Mouse (Mus musculus) lung, postnatal 10 days (tissue): ENCODE measurements at regions not wholly inside any gene's neighbourhood (a gene's known extent, or its start where the extent isn't known, plus 50 kb on each side); places are given as distances from the start of the nearest gene placed in this dataset.

Experiments
- DNase-seq: peaks from one replicate; pipeline ENCODE4 v3.0.0; 2021

- no peak for DNase-seq
Measured at GRCm38 (mm10) chr17:72782775-72783174, 53.5 kb upstream of the Ypel5 start.

- peak; percentile 71 for DNase-seq
Measured at GRCm38 (mm10) chr17:72781786-72782185, 54.5 kb upstream of the Ypel5 start.

GRCm38 (mm10) chr17:72768266-72768665, 68.0 kb upstream of the Ypel5 start:
- peak; percentile 9 for DNase-seq

- DNase-seq, result no peak
Measured at GRCm38 (mm10) chr17:72760937-72761336, 75.3 kb upstream of the Ypel5 start.

GRCm38 (mm10) chr17:72746411-72746810, 89.8 kb upstream of the Ypel5 start:
- no peak for DNase-seq

GRCm38 (mm10) chr17:72733006-72733405, 103.2 kb upstream of the Ypel5 start:
- DNase-seq, result no peak

GRCm38 (mm10) chr17:72731691-72732090, 104.6 kb upstream of the Ypel5 start:
- no peak for DNase-seq

GRCm38 (mm10) chr17:72731175-72731574, 105.1 kb upstream of the Ypel5 start:
- DNase-seq, result no peak

- no peak for DNase-seq
Measured at GRCm38 (mm10) chr17:72720753-72721152, 115.5 kb upstream of the Ypel5 start.

- no peak for DNase-seq
Measured at GRCm38 (mm10) chr17:72719618-72720017, 115.2 kb upstream of the Alk start.

- no peak for DNase-seq
Measured at GRCm38 (mm10) chr17:72691630-72692029, 87.2 kb upstream of the Alk start.

GRCm38 (mm10) chr17:72689606-72690005, 85.2 kb upstream of the Alk start:
- no peak for DNase-seq

GRCm38 (mm10) chr17:72688800-72689199, 84.4 kb upstream of the Alk start:
- no peak for DNase-seq

- no peak for DNase-seq
Measured at GRCm38 (mm10) chr17:72674658-72675057, 70.2 kb upstream of the Alk start.

GRCm38 (mm10) chr17:72672010-72672409, 67.6 kb upstream of the Alk start:
- DNase-seq, result no peak

GRCm38 (mm10) chr17:72666961-72667360, 62.5 kb upstream of the Alk start:
- no peak for DNase-seq

GRCm38 (mm10) chr17:72661678-72662077, 57.3 kb upstream of the Alk start:
- DNase-seq, result no peak

GRCm38 (mm10) chr17:72658744-72659143, 54.3 kb upstream of the Alk start:
- no peak for DNase-seq

- no peak for DNase-seq
Measured at GRCm38 (mm10) chr17:72657826-72658225, 53.4 kb upstream of the Alk start.
